Mouse (Mus musculus): ENCODE results near the gene Chchd1. TPM values are rescaled to one million over a fixed set of nuclear protein-coding genes. Genes with fewer than 3 reads are reported as not detected.

Chchd1 gene
- 144 and 165 TPM in 2 replicates for polyA plus RNA-seq (2015; fragmentation: Nextera tagmentation; extraction: Ambion mirVana)

DNA sequence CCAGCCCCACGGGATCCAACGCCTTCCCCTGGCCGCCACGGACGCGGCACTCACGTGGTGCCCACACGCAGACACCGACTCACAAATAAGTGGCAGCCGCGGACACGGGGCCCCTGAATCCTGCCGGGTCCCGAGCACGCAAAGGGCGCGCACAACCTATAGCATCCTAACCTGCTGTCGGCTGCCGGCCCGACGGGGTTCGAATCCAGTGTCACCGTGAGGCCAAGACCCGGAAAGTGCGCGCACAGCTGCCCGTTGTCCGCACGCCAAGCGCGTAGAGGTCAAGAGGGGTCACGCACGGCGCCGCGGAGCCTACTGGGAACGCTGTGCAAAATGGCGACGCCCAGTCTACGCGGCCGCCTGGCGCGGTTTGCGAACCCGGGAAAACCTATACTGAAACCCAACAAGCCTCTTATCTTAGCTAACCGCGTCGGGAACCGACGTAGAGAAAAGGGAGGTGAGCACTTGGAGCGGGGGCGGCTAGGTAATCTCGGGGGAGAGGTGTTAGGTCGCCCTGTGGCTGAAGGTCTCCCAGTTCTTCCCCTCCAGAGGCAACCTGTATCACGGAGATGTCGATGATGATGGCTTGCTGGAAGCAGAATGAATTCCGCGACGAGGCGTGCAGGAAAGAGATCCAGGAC is at the start of gene Chchd1:
Gene Chchd1, plus strand, starts transcription at position 266 of the 641 bp plus-strand sequence.
- under 1% methylated on average over 61 of the region's 61 CpGs for WGBS
- peak within 1 kb of the TSS; percentile 93 for H3K27ac ChIP-seq
- peak; percentile 57; the same call in 1 of the 2 replicates for ATAC-seq (ENCODE audit: insufficient number of reproducible peaks, low FRiP score, low TSS enrichment, low read depth)

DNA sequence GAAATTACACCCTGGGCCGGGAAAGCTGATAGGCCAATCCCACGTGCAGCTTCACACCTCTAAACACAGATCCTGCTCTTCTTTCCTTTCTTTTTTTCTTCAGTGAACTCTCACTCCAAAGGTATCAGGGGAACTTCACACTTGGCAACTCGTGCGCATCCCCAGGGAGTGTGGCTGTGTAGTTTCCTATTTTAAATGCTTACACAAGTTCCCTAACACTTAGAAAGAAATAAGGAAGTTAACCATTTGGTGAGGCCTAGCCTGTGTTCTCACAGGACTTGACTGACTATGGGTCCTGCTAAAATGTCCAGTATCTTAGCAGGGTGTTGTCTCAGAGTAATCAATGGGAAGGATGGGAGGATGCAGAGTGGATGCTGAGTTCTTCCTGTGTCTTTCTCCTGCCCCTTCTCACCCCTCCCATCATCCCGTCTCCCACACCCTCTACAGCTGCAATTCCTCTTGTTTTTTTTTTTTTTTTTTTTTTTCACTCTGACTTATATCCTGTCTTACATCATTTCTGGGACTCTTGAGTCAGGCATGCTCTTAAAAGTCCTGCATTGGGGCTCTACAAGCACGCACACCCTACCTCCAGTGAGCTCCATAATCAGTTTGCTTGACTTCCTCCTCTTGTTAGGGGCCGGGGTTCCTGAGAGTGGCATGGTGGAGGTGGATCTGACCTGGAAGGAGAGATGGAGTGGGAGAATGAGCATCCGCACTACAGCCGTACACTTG is 48.0 kb upstream of the Chchd1 start:
- no peak for ATAC-seq (ENCODE audit: insufficient number of reproducible peaks, low FRiP score, low TSS enrichment, low read depth)
- Histone ChIP-seq H3K27ac (no peak overlapping the region), H3K9me3 (no peaks in the 10 kb centered on the region), H3K4me1 (no peaks in the 10 kb centered on the region), H3K9ac (no peak overlapping the region), H3K4me3 (no peak overlapping the region), H3K4me2 (no peak overlapping the region), H3K36me3 (no peaks in the 10 kb centered on the region), H3K27me3 (no peaks in the 10 kb centered on the region)
- WGBS: 67% methylated on average over 9 of the region's 9 CpGs

More for the DNA sequence above, at the start of gene Chchd1:
- Histone ChIP-seq H3K4me1 (peaks cover 29% of the 10 kb centered on the region), H3K4me2 (peak within 1 kb of the TSS; percentile 55), H3K4me3 (peak within 1 kb of the TSS; percentile 73), H3K9ac (peak within 1 kb of the TSS; percentile 74), H3K36me3 (peaks cover 26% of the 10 kb centered on the region), H3K27me3 (no peaks in the 10 kb centered on the region), H3K9me3 (no peaks in the 10 kb centered on the region)

DNA sequence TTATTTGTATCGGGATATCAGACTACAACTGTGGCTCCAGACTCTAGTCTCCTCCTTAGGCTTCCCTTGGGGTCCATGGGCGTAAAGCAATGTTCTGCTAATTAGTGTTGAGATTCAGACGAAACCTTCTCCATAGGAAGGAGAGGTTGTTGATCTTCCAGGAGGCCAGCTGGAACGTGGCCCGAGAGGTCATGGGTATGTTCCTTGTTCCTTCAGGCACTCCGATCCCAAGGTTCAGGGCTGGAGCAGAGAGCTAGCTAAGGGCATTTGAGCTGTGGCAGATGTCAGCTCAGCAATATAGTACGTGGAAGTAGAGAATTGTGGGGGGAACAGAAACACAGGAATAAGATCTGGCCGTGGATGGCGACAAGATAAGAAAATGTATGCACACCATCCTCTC is 47.1 kb upstream of the Chchd1 start:
- Histone ChIP-seq H3K4me1 (peaks cover 6% of the 10 kb centered on the region), H3K36me3 (no peaks in the 10 kb centered on the region), H3K27ac (no peak overlapping the region), H3K4me2 (no peak overlapping the region), H3K4me3 (no peak overlapping the region), H3K9me3 (no peaks in the 10 kb centered on the region), H3K9ac (no peak overlapping the region), H3K27me3 (no peaks in the 10 kb centered on the region)
- 72% methylated on average over 9 of the region's 9 CpGs for WGBS
- no peak for ATAC-seq (ENCODE audit: insufficient number of reproducible peaks, low FRiP score, low TSS enrichment, low read depth)

DNA sequence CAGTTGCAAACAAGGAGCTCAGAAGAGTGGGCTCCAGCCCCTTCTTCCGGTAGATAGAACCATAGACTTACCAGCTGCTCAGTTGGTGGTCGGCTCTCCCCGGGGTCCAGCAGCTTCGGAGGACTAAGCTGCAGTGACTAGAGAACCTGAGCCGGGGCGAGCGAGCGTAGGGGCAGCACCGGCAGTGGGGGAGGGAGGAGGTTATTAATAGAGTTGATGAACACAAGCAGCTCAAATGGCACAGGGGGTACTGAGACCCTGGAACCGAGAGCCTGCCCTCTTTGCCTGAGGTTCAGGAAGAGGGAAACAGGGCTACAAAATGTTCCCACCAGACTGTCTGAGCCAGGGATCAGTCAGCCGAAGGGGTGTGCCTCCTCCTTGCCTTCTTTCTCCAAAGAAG is 46.4 kb upstream of the Chchd1 start, which contains the start of gene Myoz1:
Gene Myoz1, minus strand, starts transcription at position 180 of the 400 bp plus-strand sequence.
- Histone ChIP-seq H3K9ac (no peak within 1 kb of the TSS), H3K27ac (no peak within 1 kb of the TSS), H3K36me3 (no peaks in the 10 kb centered on the region), H3K4me2 (no peak within 1 kb of the TSS), H3K4me1 (peaks cover 9% of the 10 kb centered on the region), H3K4me3 (no peak within 1 kb of the TSS), H3K27me3 (no peaks in the 10 kb centered on the region), H3K9me3 (no peaks in the 10 kb centered on the region)
- ATAC-seq (ENCODE audit: insufficient number of reproducible peaks, low FRiP score, low TSS enrichment, low read depth): no peak
- 49% methylated on average over 11 of the region's 11 CpGs for WGBS

DNA sequence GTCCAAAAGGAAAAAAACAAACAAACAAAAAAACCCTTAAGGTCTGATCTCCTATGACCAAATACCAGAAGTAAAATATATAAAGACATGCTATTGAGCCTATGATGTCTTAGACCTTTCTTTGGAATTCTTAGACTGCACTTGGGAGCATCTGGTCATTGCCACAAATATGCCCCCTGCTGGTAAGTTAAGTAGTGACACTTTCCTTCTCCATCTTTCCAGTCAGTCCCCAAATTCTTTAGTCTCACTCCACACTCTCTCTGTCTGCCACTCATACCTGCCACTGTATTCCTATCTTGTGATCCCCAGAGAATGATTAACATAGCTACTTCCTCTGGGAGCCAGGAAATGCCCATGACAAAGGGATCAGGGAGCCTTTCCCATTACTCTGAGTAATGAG is 44.5 kb upstream of the Chchd1 start:
- Histone ChIP-seq H3K27ac (no peak overlapping the region), H3K4me2 (no peak overlapping the region), H3K9ac (no peak overlapping the region), H3K36me3 (no peaks in the 10 kb centered on the region), H3K27me3 (no peaks in the 10 kb centered on the region), H3K9me3 (no peaks in the 10 kb centered on the region), H3K4me1 (peaks cover 22% of the 10 kb centered on the region), H3K4me3 (no peak overlapping the region)
- ATAC-seq (ENCODE audit: insufficient number of reproducible peaks, low FRiP score, low TSS enrichment, low read depth): no peak

DNA sequence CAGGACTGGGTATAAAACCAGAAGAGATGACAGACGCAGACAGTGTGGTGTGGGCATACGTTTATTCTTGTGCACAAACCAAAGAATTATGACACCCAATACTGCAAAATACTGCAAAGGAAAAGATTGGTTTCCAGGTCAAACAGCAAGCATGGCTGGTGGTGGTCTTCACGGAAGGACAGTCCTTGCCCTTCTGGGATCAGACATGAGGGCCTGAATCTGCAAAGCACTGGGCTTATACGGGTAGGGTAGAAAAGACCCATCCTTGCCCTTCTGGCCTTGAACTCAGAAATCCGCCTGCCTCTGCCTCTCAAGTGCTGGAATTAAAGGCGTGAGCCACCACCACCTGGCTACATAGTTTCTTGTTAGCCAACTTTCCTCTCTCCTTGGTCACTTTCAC is 43.9 kb upstream of the Chchd1 start:
- peaks cover 24% of the 10 kb centered on the region for H3K4me1 ChIP-seq
- ATAC-seq (ENCODE audit: insufficient number of reproducible peaks, low FRiP score, low TSS enrichment, low read depth): no peak
- WGBS: 81% methylated on average over 6 of the region's 6 CpGs
- no peaks in the 10 kb centered on the region for H3K36me3 ChIP-seq
- no peaks in the 10 kb centered on the region for H3K9me3 ChIP-seq
- H3K4me3 ChIP-seq: no peak overlapping the region
- no peaks in the 10 kb centered on the region for H3K27me3 ChIP-seq
- H3K9ac ChIP-seq: no peak overlapping the region
- H3K4me2 ChIP-seq: no peak overlapping the region
- H3K27ac ChIP-seq: no peak overlapping the region

DNA sequence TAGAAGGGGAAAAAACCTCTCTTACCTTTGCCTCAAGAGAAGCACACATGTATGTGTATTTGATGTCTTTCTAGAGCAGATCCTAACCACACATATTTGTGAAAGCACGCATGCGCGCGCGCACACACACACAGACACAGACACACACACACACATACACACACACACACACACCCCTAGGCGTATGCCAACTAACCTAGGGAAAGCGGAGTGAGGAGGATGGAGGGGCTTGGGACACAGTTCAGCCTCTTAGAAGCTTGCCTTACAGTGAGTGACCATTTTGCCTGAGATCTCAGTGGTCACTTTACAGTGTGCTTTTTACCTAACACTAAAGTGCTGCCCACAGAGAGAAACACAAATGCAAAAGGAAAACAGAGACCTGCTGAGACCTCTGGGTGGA is 43.1 kb upstream of the Chchd1 start:
- H3K9ac ChIP-seq: no peak overlapping the region
- H3K36me3 ChIP-seq: no peaks in the 10 kb centered on the region
- H3K27me3 ChIP-seq: no peaks in the 10 kb centered on the region
- 97% methylated on average over 7 of the region's 7 CpGs for WGBS
- H3K27ac ChIP-seq: no peak overlapping the region
- H3K4me3 ChIP-seq: no peak overlapping the region
- peaks cover 30% of the 10 kb centered on the region for H3K4me1 ChIP-seq
- no peak overlapping the region for H3K4me2 ChIP-seq
- no peak for ATAC-seq (ENCODE audit: insufficient number of reproducible peaks, low FRiP score, low TSS enrichment, low read depth)
- H3K9me3 ChIP-seq: no peaks in the 10 kb centered on the region

DNA sequence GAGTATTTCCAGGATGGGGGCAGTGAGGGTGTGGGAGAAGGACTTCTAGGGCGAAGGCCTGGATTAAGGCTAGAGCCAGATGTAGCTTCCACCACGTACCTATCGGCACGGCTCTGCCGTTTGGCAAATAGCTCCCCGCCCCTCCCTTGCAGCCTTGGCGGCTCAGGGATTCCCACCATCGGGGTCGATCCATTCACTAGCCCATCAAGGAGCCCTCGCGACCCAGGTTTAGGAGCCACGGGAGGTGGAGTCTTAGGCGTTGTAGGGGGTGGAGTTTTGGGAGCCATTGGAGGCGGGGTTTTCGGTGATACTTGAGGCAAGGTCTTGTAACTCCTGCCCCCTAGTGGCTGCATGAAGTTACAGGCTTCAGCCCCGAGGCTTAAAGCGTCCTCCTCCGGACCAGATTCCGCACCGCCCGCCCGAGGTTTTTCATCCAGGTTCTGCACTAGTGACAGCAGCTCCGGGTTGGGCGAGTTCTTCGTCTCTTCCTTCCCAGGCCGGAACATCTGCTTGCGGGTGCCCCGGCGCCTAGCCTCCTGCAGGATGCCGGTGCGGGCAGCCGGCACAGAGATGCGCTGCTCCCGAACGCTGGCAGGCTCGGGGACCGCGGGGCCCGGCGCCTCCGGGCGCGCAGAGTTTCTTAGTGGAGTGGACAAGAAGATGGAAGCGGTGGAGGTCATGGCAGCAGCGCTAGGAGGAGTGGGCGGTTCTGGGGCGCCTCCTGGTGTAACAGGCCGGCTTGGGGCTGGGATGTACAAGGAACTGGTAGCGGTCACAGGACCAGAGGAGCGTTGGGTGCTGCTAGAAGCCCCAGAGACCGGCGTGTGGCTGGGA is 41.8 kb upstream of the Chchd1 start:
- Histone ChIP-seq H3K4me2 (peak overlapping the region; percentile 89), H3K9ac (peak overlapping the region; percentile 80), H3K4me1 (peaks cover 33% of the 10 kb centered on the region), H3K27me3 (no peaks in the 10 kb centered on the region), H3K27ac (peak overlapping the region; percentile 97), H3K4me3 (peak overlapping the region; percentile 73), H3K9me3 (no peaks in the 10 kb centered on the region), H3K36me3 (no peaks in the 10 kb centered on the region)
- WGBS: 1% methylated on average over 51 of the region's 52 CpGs
- peak; percentile 76 for ATAC-seq (ENCODE audit: insufficient number of reproducible peaks, low FRiP score, low TSS enrichment, low read depth)

DNA sequence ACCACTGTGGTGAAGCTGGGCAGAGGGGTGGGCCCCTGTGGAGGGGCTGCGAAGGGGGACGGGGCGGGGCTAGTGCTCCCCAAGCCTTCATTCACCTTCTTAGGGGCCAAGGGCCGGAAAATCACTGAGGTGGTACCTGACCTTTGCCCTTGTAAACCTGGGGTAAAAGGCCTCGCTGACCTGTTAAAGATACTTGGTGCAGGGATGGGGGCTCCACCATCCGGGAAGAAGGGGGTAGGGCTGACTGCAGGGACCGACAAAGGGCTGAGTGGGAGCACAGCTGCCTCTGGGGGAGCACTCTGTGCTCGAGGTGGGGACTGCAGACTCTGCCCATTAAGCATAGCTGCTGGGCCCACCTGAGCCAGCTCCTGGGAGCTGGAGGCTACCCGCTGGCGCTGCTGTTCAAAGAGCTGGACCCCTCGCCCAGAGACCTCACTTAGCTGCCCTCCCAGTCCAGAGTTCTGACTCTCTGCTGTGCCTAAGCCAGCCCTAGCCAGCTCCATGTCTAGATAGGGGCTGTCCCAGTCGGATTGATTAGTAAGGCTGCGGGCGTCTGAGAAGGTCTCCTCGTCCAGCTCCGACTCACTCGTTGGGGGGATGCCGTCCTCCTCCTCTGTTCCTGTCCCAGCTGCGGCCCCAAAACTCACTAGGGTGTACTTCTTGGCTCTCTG is 41.0 kb upstream of the Chchd1 start:
- Histone ChIP-seq H3K9ac (peak overlapping the region; percentile 80), H3K9me3 (no peaks in the 10 kb centered on the region), H3K4me1 (peaks cover 33% of the 10 kb centered on the region), H3K4me2 (peak overlapping the region; percentile 89), H3K4me3 (peak overlapping the region; percentile 73), H3K36me3 (no peaks in the 10 kb centered on the region), H3K27me3 (no peaks in the 10 kb centered on the region), H3K27ac (peak overlapping the region; percentile 97)
- ATAC-seq (ENCODE audit: insufficient number of reproducible peaks, low FRiP score, low TSS enrichment, low read depth): no peak; the same call in 1 of the 2 replicates
- WGBS: 11% methylated on average over 19 of the region's 19 CpGs

DNA sequence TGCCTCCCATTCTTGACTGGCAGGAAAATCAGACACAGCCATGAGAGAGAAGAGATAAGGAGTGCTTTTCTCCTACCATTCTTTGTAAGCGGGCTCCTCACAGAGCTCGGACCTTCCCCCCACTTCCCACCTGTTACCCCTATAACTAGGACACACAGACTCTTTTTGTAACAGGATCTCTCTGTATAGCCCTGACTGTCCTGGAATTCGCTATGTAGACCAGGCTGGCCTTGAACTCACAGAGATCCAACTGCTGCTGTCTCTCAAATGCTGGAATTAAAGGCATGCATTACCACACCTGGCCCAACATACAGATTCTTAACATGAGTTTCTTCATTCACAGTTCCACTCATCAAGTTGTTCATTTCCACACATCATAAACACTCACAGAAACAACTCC is 40.1 kb upstream of the Chchd1 start:
- H3K27me3 ChIP-seq: no peaks in the 10 kb centered on the region
- H3K36me3 ChIP-seq: no peaks in the 10 kb centered on the region
- H3K4me3 ChIP-seq: peak overlapping the region; percentile 73; the same call in 1 of the 2 replicates
- H3K4me2 ChIP-seq: 0 out of 2 replicates have a peak overlapping the region, but pooled peaks have one; percentile 89
- no peak overlapping the region for H3K9ac ChIP-seq
- H3K4me1 ChIP-seq: peaks cover 33% of the 10 kb centered on the region
- H3K27ac ChIP-seq: peak overlapping the region; percentile 97
- 86% methylated on average over 3 of the region's 3 CpGs for WGBS
- H3K9me3 ChIP-seq: no peaks in the 10 kb centered on the region
- no peak for ATAC-seq (ENCODE audit: insufficient number of reproducible peaks, low FRiP score, low TSS enrichment, low read depth)

DNA sequence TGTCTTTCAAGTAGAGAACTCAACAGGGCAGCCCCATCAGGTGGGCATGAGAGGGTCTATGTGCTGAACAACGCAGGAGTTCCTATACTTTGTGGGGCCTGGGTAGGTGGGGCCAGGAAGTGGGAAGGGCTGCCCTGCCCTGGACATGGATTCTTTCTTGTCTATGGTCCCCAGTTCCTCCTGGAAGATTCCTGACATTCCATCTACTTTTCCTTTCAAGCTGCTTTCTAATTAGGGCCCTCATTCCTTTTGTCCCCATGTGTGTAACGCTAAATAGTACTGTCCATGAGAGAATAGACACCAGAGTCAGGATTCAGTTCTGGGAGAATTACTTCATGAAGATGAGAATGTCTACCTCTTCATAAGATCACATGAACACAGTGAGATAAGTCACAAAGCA is 39.2 kb upstream of the Chchd1 start:
- Histone ChIP-seq H3K27me3 (no peaks in the 10 kb centered on the region), H3K36me3 (no peaks in the 10 kb centered on the region), H3K27ac (peak overlapping the region; percentile 74), H3K4me1 (peaks cover 33% of the 10 kb centered on the region), H3K9me3 (no peaks in the 10 kb centered on the region), H3K4me3 (peak overlapping the region; percentile 73), H3K4me2 (no peak overlapping the region), H3K9ac (no peak overlapping the region)
- ATAC-seq (ENCODE audit: insufficient number of reproducible peaks, low FRiP score, low TSS enrichment, low read depth): no peak
- WGBS: 64% methylated on average over 2 of the region's 2 CpGs
